Mouse (Mus musculus) splenic B cell, adult 2 months (primary cell): Measurements from ENCODE around the gene Ttf2.

Experiments used
- DNase-seq: peaks from one replicate; pipeline ENCODE4 v3.0.0-alpha.2; 2011; ENCODE audit warnings: low read depth, low spot score
- H3K27me3 ChIP-seq: 2 replicates; pipeline ENCODE4 v1.6.1; 2012; ENCODE audit warnings: mild to moderate bottlenecking, low read length, moderate library complexity, mixed read lengths; ENCODE audit not compliant: control insufficient read depth, poor library complexity, insufficient read depth, severe bottlenecking
- H3K36me3 ChIP-seq: 2 replicates; pipeline ENCODE4 v1.6.1; 2012; ENCODE audit warnings: mild to moderate bottlenecking, low read length, moderate library complexity, mixed read lengths; ENCODE audit not compliant: control insufficient read depth, poor library complexity, insufficient read depth, severe bottlenecking

Ttf2 gene

DNA sequence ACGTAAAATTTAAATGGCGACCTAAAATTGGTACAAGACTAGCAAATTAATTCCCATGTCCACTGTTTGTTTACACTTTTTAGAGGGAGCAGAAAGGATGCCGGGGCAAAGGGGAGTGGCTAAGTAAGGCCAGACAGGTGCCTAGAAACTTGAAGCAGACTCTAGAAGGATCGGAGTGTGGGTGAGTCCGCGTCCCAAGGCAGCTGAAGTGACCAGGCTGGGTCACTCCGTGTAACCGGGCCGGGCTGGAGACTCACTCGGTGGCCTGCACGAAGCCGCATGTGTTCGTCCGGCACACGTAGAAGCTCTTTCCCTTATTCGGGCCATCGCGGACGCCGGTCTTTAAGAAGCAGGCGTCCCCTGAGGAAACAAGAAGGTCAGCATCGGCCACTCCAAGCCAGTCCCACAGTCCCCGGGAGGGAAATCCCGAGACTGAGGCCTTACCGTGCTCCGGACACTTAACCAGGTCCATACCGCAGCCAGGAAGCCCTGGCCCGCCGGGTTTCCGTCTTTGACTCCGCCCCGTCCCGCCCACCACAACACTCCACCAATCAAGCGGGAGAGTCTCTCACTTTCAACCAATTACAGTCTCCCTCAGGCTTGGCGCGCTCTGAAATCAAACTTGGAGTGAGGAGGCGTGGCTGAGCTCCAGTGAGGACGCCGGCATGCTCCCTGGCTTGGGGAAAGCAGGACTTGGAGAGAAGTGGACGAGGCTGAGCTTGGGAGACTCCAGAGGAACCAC lies at the start of gene Ttf2:
Gene Ttf2 (minus strand): TSS at position 488 of the 742 bp plus-strand sequence.
- H3K27me3 ChIP-seq, result no peaks in the 10 kb centered on the region
- peak; percentile 92 for DNase-seq
- no peaks in the 10 kb centered on the region for H3K36me3 ChIP-seq

DNA sequence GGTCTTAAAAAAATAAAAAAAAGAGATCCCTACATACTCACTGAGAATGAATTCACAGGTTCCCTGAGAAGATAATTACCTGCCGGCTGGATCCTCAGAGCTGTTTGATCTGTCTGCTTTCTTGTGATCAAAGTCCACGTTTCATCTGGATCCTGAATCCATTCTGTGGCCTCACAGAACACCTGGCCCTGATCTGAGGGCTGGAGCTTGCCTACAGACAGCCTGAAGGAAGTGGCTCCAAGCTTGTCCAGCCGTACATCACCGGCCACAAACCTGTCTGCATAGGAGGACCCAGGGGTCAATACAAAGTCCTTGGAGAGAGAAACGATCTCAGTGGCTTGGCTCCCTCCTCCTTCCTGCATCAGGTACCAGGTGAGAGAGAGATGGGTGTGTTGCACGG lies 49.0 kb upstream of the Ttf2 start:
- no peaks in the 10 kb centered on the region for H3K27me3 ChIP-seq
- no peaks in the 10 kb centered on the region for H3K36me3 ChIP-seq
- no peak for DNase-seq

GRCm38 (mm10) chr3:101016050-101016449 lies 46.6 kb upstream of the Ttf2 start:
- no peak for DNase-seq
- Histone ChIP-seq H3K27me3 (no peaks in the 10 kb centered on the region), H3K36me3 (no peaks in the 10 kb centered on the region)

- Histone ChIP-seq H3K36me3 (no peaks in the 10 kb centered on the region), H3K27me3 (no peaks in the 10 kb centered on the region)
- DNase-seq, result no peak
Measured at GRCm38 (mm10) chr3:101015254-101015653, 45.8 kb upstream of the Ttf2 start.

GRCm38 (mm10) chr3:101013536-101013935 lies 44.1 kb upstream of the Ttf2 start:
- peak; percentile 17 for DNase-seq
- Histone ChIP-seq H3K36me3 (no peaks in the 10 kb centered on the region), H3K27me3 (no peaks in the 10 kb centered on the region)

DNA sequence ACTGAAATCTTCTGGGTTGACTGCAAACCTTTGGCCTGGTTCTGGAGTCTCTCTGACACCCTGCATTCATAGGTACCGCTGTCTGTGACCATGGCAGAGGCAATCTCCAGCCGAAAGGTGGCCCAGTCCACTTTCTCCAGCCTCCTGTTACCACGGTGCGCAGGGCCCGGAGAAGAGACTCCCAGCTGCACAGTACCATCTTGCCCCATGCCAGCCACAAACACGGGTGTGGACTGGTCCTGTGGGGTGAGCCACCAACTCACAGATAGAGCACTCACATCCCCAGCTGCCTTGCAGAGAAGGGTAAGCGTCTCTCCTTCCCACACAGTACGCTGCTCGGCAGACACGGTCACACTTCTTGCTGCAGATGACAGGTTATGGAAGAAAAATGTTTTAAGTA lies 43.5 kb upstream of the Ttf2 start:
- H3K27me3 ChIP-seq, result no peaks in the 10 kb centered on the region
- no peak for DNase-seq

GRCm38 (mm10) chr3:101012597-101012996 lies 43.1 kb upstream of the Ttf2 start:
- Histone ChIP-seq H3K36me3 (no peaks in the 10 kb centered on the region), H3K27me3 (no peaks in the 10 kb centered on the region)
- peak; percentile 28 for DNase-seq

More for the DNA sequence above, 43.5 kb upstream of the Ttf2 start:
- no peaks in the 10 kb centered on the region for H3K36me3 ChIP-seq

- peak; percentile 11 for DNase-seq
- H3K27me3 ChIP-seq, result no peaks in the 10 kb centered on the region
- H3K36me3 ChIP-seq, result no peaks in the 10 kb centered on the region
Measured at GRCm38 (mm10) chr3:101012131-101012571, 42.7 kb upstream of the Ttf2 start.

DNA sequence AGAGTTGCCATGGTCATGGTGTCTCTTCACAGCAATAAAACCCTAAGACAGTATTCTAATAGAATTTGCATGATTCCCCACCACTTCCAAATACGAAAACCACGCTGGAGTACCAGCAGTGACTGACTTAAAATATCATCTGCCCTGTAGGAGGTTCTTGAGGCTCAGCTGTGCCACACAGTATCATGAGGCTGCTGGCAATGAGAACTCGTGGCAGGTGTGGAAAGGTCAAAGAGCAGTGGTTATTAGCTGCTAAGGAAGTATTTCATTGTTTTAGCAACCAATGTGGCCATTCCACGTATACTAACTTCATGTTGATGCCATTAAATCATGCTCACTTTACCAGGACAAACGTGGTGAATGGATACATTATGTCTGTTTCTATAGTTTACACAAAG lies 41.7 kb upstream of the Ttf2 start:
- DNase-seq, result no peak
- no peaks in the 10 kb centered on the region for H3K36me3 ChIP-seq
- H3K27me3 ChIP-seq, result no peaks in the 10 kb centered on the region

- no peaks in the 10 kb centered on the region for H3K27me3 ChIP-seq
- peak; percentile 67 for DNase-seq
- H3K36me3 ChIP-seq, result no peaks in the 10 kb centered on the region
Measured at GRCm38 (mm10) chr3:101010589-101011202, 41.2 kb upstream of the Ttf2 start.

- Histone ChIP-seq H3K27me3 (no peaks in the 10 kb centered on the region), H3K36me3 (no peaks in the 10 kb centered on the region)
- no peak for DNase-seq
Measured at GRCm38 (mm10) chr3:101007112-101007782, 37.8 kb upstream of the Ttf2 start.

- no peak for DNase-seq
- Histone ChIP-seq H3K27me3 (no peaks in the 10 kb centered on the region), H3K36me3 (no peaks in the 10 kb centered on the region)
Measured at GRCm38 (mm10) chr3:101005392-101005791, 35.9 kb upstream of the Ttf2 start.

GRCm38 (mm10) chr3:101003575-101004356 lies 34.3 kb upstream of the Ttf2 start:
- peak; percentile 18 for DNase-seq
- Histone ChIP-seq H3K27me3 (no peaks in the 10 kb centered on the region), H3K36me3 (no peaks in the 10 kb centered on the region)

DNA sequence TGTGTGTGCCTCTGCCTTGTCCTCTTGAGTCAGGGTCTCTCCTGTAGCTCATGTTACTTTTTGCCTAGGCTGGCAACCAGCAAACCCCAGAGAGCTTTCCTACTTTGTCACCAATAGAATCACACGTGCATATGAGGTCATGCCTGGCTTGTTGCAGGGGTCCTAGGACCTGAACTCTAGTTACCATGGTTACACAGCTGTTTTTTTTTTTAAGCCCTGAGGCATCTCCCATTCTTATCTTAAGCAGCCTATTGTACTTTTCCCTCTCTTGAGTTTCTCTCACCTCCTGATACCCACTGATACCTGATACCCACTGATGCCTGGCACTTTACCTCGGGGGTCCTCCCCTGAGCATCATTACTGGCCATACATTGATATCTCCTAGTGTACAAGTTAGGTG lies 30.3 kb upstream of the Ttf2 start:
- Histone ChIP-seq H3K36me3 (no peaks in the 10 kb centered on the region), H3K27me3 (no peaks in the 10 kb centered on the region)
- DNase-seq, result no peak
